ENCODE assay signal across 17 mouse cellular contexts in genomic region chr14:32093500-32094117, GRCm38 (mm10). TPM values are rescaled to one million over a fixed set of nuclear protein-coding genes. Genes with fewer than 3 reads are reported as not detected.
A peak's percentile ranks its signal among the peaks of the same experiment; 100 is the strongest.
DNase-seq lines count a peak whose midpoint lies in the region; ATAC-seq and TF ChIP-seq lines count a peak whose summit lies in the region.
"Had no signal": no experiment of that assay in that cellular context is flagged by ENCODE, and none has a peak within 500 bp of the region (broad histone marks: within the 10 kb centered on the region; RNA-seq: fewer than 3 reads in every experiment).

No protein-coding gene starts in this region.

- H3K36me3 ChIP-seq in heart, embryonic 13.5 days = peaks cover 69% of the 10 kb centered on the region
- peaks cover 23% of the 10 kb centered on the region; the same call in 1 of the 2 replicates for H3K36me3 ChIP-seq in macrophage (ENCODE audit: inconsistent target)

- H3K4me2 ChIP-seq in heart, embryonic 13.5 days = peak overlapping the region; percentile 45
- H3K4me2 ChIP-seq: lung, embryonic 14.5 days had no signal

- H3K4me1 ChIP-seq in bone marrow, adult 2 months (ENCODE audit: control insufficient read depth, insufficient read depth, low read length) = no peaks in the 10 kb centered on the region
- H3K4me1 ChIP-seq in heart, embryonic 13.5 days = peaks cover 25% of the 10 kb centered on the region

- H3K4me3 ChIP-seq in bone marrow, adult 2 months (replicated peaks; ENCODE audit: control insufficient read depth, low read depth, low read length) = peak overlapping the region; percentile 32
- 0 out of 2 replicates have a peak overlapping the region, but pooled peaks have one; percentile 0 for H3K4me3 ChIP-seq in heart, embryonic 13.5 days
- H3K4me3 ChIP-seq in macrophage (ENCODE audit: inconsistent target) = peak overlapping the region; percentile 12; the same call in 1 of the 2 replicates

- WGBS in bone marrow, adult 2 months = 20% methylated on average over 11 of the region's 11 CpGs
- 36% methylated on average over 11 of the region's 11 CpGs for WGBS in heart, embryonic 13.5 days
- 25% methylated on average over 11 of the region's 11 CpGs for WGBS in macrophage (ENCODE audit: missing documents)

- TF ChIP-seq CTCF in bone marrow, adult 2 months (IDR thresholded peaks at IDR 0.05; ENCODE audit: control insufficient read depth, insufficient read depth, low read length) = no peak

- intact Hi-C loops in heart, postnatal 25 days (cut with DNase I) = no loop called here

- TF ChIP-seq POLR2A in bone marrow, adult 2 months (IDR thresholded peaks at IDR 0.05; ENCODE audit: borderline replicate concordance, control insufficient read depth, low read depth, low read length) = no peak

- peak; percentile 94 for DNase-seq in heart, adult 11 months
- no peak for DNase-seq in heart, postnatal 25 days (ENCODE audit: low spot score)
- DNase-seq in kidney, adult 18-20 months = no peak
- DNase-seq in layer of hippocampus, postnatal 36 days = no peak
- no peak for DNase-seq in left cerebral cortex, adult 18-20 months (ENCODE audit: low spot score in 2 of 2)
- DNase-seq: cerebellum, adult 18-20 months; embryo, embryonic 11 days; gastrocnemius, postnatal 36 days; left cerebral cortex, postnatal 4 days; lung, embryonic 14.5 days; right cerebral cortex, postnatal 25 days had no signal

- peak; percentile 69; the same call in 1 of the 2 replicates for ATAC-seq in heart, embryonic 13.5 days (ENCODE audit: extremely low read depth, insufficient number of reproducible peaks, low FRiP score, low TSS enrichment)
- ATAC-seq: hindbrain, postnatal 0 days had no signal

- H3K27me3 ChIP-seq in heart, embryonic 13.5 days (replicated peaks) = no peaks in the 10 kb centered on the region

- H3K9me3 ChIP-seq in heart, embryonic 13.5 days = no peaks in the 10 kb centered on the region

- H3K9ac ChIP-seq in heart, embryonic 13.5 days = peak overlapping the region; percentile 50
- H3K9ac ChIP-seq: lung, embryonic 14.5 days had no signal

- no peaks in the 10 kb centered on the region for H3K79me2 ChIP-seq in macrophage (ENCODE audit: inconsistent target)

- no peak overlapping the region for H3K27ac ChIP-seq in bone marrow, adult 2 months (ENCODE audit: control insufficient read depth, insufficient read depth, low read depth, low read length, poor library complexity)
- peak overlapping the region; percentile 75 for H3K27ac ChIP-seq in heart, embryonic 13.5 days (replicated peaks)
- peak overlapping the region; percentile 33 for H3K27ac ChIP-seq in macrophage
- H3K27ac ChIP-seq: hindbrain, postnatal 0 days had no signal

RNA-seq across cellular contexts. Expression of gene Dph3, which starts 8.1 kb away (rescaled TPM):
- 10 to 100 TPM; 88.8 to 91.0 TPM for total RNA-seq in heart, postnatal 25 days (2021)
- polyA plus RNA-seq in bone marrow, adult 2 months (2011; ENCODE audit: insufficient read depth, insufficient read length, low replicate concordance, missing spikeins) = 15.2 and 54.2 TPM in 2 replicates
- 76.6 and 96.8 TPM in 2 replicates for polyA plus RNA-seq in heart, embryonic 13.5 days (2015; fragmentation: Nextera tagmentation; extraction: Ambion mirVana)
- total RNA-seq in macrophage (2018; cell fraction: chromatin; rRNA removed) = 10 to 100 TPM in 25 of 26 experiments, 1 to 10 TPM in 1; 4.2 to 32.4 (median 17.3) TPM
- total RNA-seq in macrophage (2018; cell fraction: cytosol; rRNA removed) = 10 to 100 TPM; 21.7 to 38.6 (median 26.9) TPM
- total RNA-seq in macrophage (2018; cell fraction: nucleus; rRNA removed) = 10 to 100 TPM in 25 of 26 experiments, 1 to 10 TPM in 1; 8.4 to 28.2 (median 17.2) TPM
- polyA plus RNA-seq in macrophage (2018) = 21.6 to 27.2 TPM (median 25.1 TPM) in 3 replicates
- total RNA-seq in layer of hippocampus, postnatal 36 days (2021) = 10 to 100 TPM; 35.1 to 37.5 TPM
- 10 to 100 TPM; 40.2 to 45.3 TPM for total RNA-seq in left cerebral cortex, adult 18-20 months (2021)

RNA-seq across cellular contexts. Expression of gene Oxnad1, which starts 8.4 kb away (rescaled TPM):
- 10 to 100 TPM; 50.4 to 56.2 TPM for total RNA-seq in heart, postnatal 25 days (2021)
- polyA plus RNA-seq in bone marrow, adult 2 months (2011; ENCODE audit: insufficient read depth, insufficient read length, low replicate concordance, missing spikeins) = 6.5 and 10.5 TPM in 2 replicates
- polyA plus RNA-seq in heart, embryonic 13.5 days (2015; fragmentation: Nextera tagmentation; extraction: Ambion mirVana) = 31.9 and 38.8 TPM in 2 replicates
- total RNA-seq in macrophage (2018; cell fraction: chromatin; rRNA removed) = 10 to 100 TPM in 11 of 26 experiments, 1 to 10 TPM in 14, under 1 TPM in 1; 0.80 to 27.1 (median 9.4) TPM
- 1 to 10 TPM; 2.0 to 9.3 (median 6.4) TPM for total RNA-seq in macrophage (2018; cell fraction: cytosol; rRNA removed)
- total RNA-seq in macrophage (2018; cell fraction: nucleus; rRNA removed) = 10 to 100 TPM in 6 of 26 experiments, 1 to 10 TPM in 20; 1.3 to 17.6 (median 7.0) TPM
- 7.6 to 12.3 TPM (median 8.1 TPM) in 3 replicates for polyA plus RNA-seq in macrophage (2018)
- total RNA-seq in layer of hippocampus, postnatal 36 days (2021) = 10 to 100 TPM; 14.3 to 19.2 TPM
- total RNA-seq in left cerebral cortex, adult 18-20 months (2021) = 10 to 100 TPM; 13.3 to 15.0 TPM

RNA-seq across cellular contexts. Expression of gene Msmb, which starts 48.2 kb away (rescaled TPM):
- not detected for total RNA-seq in heart, postnatal 25 days (2021)
- not detected in 2 replicates for polyA plus RNA-seq in bone marrow, adult 2 months (2011; ENCODE audit: insufficient read depth, insufficient read length, low replicate concordance, missing spikeins)
- polyA plus RNA-seq in heart, embryonic 13.5 days (2015; fragmentation: Nextera tagmentation; extraction: Ambion mirVana) = not detected in 2 replicates
- total RNA-seq in macrophage (2018; cell fraction: chromatin; rRNA removed) = not detected
- total RNA-seq in macrophage (2018; cell fraction: cytosol; rRNA removed) = not detected
- total RNA-seq in macrophage (2018; cell fraction: nucleus; rRNA removed) = not detected
- polyA plus RNA-seq in macrophage (2018) = not detected in 3 replicates
- not detected for total RNA-seq in layer of hippocampus, postnatal 36 days (2021)
- total RNA-seq in left cerebral cortex, adult 18-20 months (2021) = not detected
- total RNA-seq: gastrocnemius, postnatal 36 days; hindbrain, postnatal 0 days; left cerebral cortex, postnatal 4 days had no signal
- polyA plus RNA-seq: brain, embryonic 14.5 days; hindbrain, postnatal 0 days; kidney, embryonic 14.5 days; lung, embryonic 14.5 days had no signal
